Mouse (Mus musculus) kidney, adult 2 months (tissue): ENCODE results near the gene Wfikkn1. TPM values are rescaled to one million over a fixed set of nuclear protein-coding genes. Genes with fewer than 3 reads are reported as not detected.

ENCODE experiments used
- DNase-seq: peaks from one replicate; pipeline ENCODE4 v3.0.0; 2021
- H3K27ac ChIP-seq: fragments of 200-500 bp; 2 replicates; pipeline ENCODE4 v1.5.1; 2012; ENCODE audit warnings: low read depth, low read length, control low read depth, inconsistent platforms; ENCODE audit not compliant: insufficient read depth
- H3K27me3 ChIP-seq: fragments of 200-500 bp; replicated peaks from 2 replicates; pipeline ENCODE4 v1.6.1; 2012; ENCODE audit warnings: mild to moderate bottlenecking, moderate library complexity, low read length, inconsistent platforms; ENCODE audit not compliant: control insufficient read depth, insufficient read depth
- H3K36me3 ChIP-seq: fragments of 200-500 bp; 2 replicates; pipeline ENCODE4 v1.6.1; 2012; ENCODE audit warnings: mild to moderate bottlenecking, moderate library complexity, low read length, inconsistent platforms; ENCODE audit not compliant: control insufficient read depth, insufficient read depth
- H3K4me1 ChIP-seq: fragments of 200-500 bp; 2 replicates; pipeline ENCODE4 v1.6.1; 2011; ENCODE audit warnings: low read length; ENCODE audit not compliant: control insufficient read depth, insufficient read depth
- H3K4me3 ChIP-seq: fragments of 200-500 bp; 2 replicates; pipeline ENCODE4 v1.5.1; 2011; ENCODE audit warnings: mild to moderate bottlenecking, low read depth, low read length, control low read depth; ENCODE audit not compliant: insufficient read depth
- CTCF ChIP-seq: fragments of 200-500 bp; conservative IDR thresholded peaks from 2 replicates; pipeline ENCODE4 v1.5.1; 2011; ENCODE audit warnings: low read depth, mild to moderate bottlenecking, control low read depth, low read length, moderate library complexity, mixed read lengths; ENCODE audit not compliant: insufficient read depth, insufficient read length
- POLR2A ChIP-seq: fragments of 200-500 bp; IDR thresholded peaks from one replicate; pipeline ENCODE4 v1.6.1; 2011; ENCODE audit warnings: low read depth, low read length, control low read depth
- WGBS: fragments of 180-500 bp; shearing (Covaris S2); methylation state at CpG from one replicate; pipeline ENCODE4 v1.1.7; 2018; 5-methylcytosine and 5-hydroxymethylcytosine counted together
- polyA plus RNA-seq: library from polyadenylated mRNA; depleted of rRNA; stranded (reverse); fragments of >200 nt; gene quantifications from 2 replicates; pipeline ENCODE4 v1.2.3, GENCODE M21; 2012

Gene Wfikkn1
- polyA plus RNA-seq, 1 experiment: 0.31 TPM

DNA sequence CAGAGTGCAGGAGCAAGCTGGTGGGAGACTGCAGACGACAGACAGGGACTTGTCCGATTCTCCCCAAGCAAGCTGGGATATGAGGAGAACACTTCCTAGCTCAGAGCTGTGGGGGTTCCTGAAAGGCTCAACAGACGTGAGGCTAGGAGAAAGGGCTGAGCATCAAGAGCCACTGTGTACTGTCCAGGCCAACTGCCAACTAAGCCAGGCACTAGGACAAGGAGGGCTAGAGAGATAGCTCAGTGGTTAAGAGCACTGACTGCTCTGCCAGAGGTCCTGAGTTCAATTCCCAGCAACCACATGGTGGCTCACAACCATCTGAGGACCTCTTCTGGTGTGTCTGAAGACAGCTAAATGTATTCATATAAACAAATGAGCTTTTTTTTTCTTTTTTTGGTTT, 38.1 kb downstream of the Wfikkn1 start:
- no peak for TF ChIP-seq POLR2A
- TF ChIP-seq CTCF: no peak
- Histone ChIP-seq H3K4me3 (no peak overlapping the region), H3K4me1 (peaks cover 20% of the 10 kb centered on the region), H3K27ac (no peak overlapping the region), H3K27me3 (no peaks in the 10 kb centered on the region), H3K36me3 (no peaks in the 10 kb centered on the region; the same call in 1 of the 2 replicates)
- 79% methylated on average over 3 of the region's 3 CpGs for WGBS
- DNase-seq: no peak

DNA sequence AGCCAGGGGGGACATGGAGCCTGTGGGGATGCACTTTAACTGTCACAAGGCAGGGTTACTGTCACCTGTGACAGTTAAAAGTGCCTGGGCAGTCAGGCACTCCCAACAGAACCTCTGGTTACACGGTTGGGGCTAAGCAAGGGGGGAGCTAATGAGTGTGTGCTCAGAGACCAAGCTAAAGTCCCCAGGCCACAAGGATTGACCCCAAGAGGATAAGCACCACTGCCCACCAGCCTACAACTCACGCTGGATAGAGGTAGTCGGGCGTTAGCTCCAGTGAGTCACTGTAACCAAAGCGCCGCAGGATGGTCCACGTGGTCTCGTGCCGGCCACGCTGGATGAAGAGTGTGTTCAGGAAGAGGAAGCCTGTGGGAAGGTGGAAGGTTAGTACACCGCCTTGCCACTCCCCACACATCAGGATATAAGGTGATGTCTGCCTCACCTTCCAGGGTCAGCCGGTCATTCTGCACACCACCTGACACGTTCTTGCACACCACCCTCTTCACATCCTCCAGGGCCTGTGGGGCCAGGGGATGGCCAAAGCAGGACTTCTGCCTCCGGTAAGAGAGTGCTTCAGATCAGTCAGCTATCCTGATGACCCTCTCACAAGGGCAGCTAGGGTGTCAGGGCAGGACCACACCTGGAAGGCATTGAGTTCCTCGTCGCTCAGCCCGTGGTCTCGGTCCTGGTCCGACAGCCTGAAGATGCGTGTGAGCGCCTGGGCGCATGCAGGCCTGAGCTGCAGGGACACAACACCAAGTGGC, 39.4 kb downstream of the Wfikkn1 start, which contains the start of gene Gm20683:
TSS of gene Gm20683 (minus strand) at position 647 of the 764 bp plus-strand sequence.
- H3K27ac ChIP-seq: no peak within 1 kb of the TSS
- WGBS: 88% methylated on average over 22 of the region's 22 CpGs
- H3K36me3 ChIP-seq: no peaks in the 10 kb centered on the region; the same call in 1 of the 2 replicates

DNA sequence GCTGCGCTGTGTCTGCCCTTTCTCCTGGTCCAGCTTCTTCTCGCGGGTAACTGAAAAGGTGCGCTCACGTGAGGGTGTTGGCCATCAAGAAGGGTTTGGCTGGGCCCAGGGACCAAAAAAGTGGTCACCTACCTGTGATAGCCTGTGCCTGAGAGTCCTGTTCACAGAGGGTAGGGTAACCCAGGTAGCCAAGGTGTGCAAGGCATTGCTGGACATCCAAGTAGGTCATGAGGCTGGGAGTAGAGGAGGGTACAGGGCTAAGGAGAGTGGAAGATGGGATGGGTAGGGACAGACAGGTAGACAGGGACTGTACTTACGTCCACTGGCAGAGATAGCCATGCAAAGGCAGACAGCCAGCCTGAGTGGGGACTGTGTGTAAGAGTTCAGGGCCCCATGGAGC, 40.1 kb downstream of the Wfikkn1 start:
- WGBS: 87% methylated on average over 6 of the region's 6 CpGs
- Histone ChIP-seq H3K4me3 (no peak overlapping the region), H3K36me3 (no peaks in the 10 kb centered on the region; the same call in 1 of the 2 replicates), H3K27ac (no peak overlapping the region), H3K4me1 (peaks cover 33% of the 10 kb centered on the region), H3K27me3 (no peaks in the 10 kb centered on the region)
- TF ChIP-seq CTCF (no peak), POLR2A (no peak)
- no peak for DNase-seq

More for the DNA sequence above, 39.4 kb downstream of the Wfikkn1 start, which contains the start of gene Gm20683:
- Histone ChIP-seq H3K4me1 (peaks cover 25% of the 10 kb centered on the region), H3K4me3 (no peak within 1 kb of the TSS), H3K27me3 (no peaks in the 10 kb centered on the region)
- TF ChIP-seq POLR2A: no peak
- TF ChIP-seq CTCF: no peak
- DNase-seq: no peak

DNA sequence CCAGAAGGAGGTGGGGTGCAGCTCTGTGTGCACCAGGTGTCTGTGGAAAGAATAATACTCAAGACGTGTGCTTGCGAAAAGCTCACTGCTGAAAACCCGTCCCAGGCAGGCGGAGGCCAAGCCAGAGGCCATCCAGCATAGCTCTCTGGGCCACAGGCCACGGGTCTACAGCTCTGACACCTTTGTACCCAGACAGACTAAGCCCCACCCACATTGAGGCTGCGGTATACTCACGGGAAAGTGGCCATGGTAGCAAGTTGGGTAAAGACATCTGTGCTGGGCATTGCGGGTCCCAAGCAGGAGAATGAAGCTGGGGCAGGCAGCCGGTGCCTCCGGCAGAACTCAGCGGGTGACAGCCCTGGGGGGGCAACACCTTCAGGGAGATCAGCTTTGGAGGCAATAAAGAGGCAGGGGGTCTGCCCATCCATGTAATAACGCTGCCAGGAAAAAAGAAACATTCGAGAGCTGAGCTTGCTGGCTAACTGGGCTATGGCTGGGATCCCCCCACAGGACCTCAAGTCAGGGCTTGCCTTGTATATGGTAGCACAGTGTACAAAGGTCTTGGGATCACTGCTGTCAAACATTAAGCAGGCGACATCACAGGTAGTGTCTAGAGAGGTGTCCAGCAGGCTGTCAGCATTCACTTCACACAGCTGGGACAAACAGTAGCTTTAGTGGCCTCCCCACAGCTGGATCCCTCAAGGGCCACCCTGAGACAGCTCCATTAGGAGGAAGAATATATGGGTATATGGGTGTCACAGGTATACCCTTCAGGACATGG, 41.0 kb downstream of the Wfikkn1 start:
- TF ChIP-seq POLR2A: no peak
- TF ChIP-seq CTCF: no peak
- Histone ChIP-seq H3K36me3 (no peaks in the 10 kb centered on the region; the same call in 1 of the 2 replicates), H3K27ac (peak overlapping the region; percentile 54; the same call in 1 of the 2 replicates), H3K4me3 (no peak overlapping the region), H3K4me1 (peaks cover 37% of the 10 kb centered on the region), H3K27me3 (no peaks in the 10 kb centered on the region)
- WGBS: 58% methylated on average over 14 of the region's 14 CpGs
- peak; percentile 81 for DNase-seq

GRCm38 (mm10) chr17:25838904-25839303, 41.8 kb downstream of the Wfikkn1 start:
- Histone ChIP-seq H3K36me3 (no peaks in the 10 kb centered on the region; the same call in 1 of the 2 replicates), H3K27ac (peak overlapping the region; percentile 17; the same call in 1 of the 2 replicates), H3K4me3 (no peak overlapping the region), H3K27me3 (no peaks in the 10 kb centered on the region), H3K4me1 (peaks cover 39% of the 10 kb centered on the region)
- WGBS: 64% methylated on average over 4 of the region's 4 CpGs
- TF ChIP-seq POLR2A (no peak), CTCF (no peak)
- DNase-seq: peak; percentile 6

DNA sequence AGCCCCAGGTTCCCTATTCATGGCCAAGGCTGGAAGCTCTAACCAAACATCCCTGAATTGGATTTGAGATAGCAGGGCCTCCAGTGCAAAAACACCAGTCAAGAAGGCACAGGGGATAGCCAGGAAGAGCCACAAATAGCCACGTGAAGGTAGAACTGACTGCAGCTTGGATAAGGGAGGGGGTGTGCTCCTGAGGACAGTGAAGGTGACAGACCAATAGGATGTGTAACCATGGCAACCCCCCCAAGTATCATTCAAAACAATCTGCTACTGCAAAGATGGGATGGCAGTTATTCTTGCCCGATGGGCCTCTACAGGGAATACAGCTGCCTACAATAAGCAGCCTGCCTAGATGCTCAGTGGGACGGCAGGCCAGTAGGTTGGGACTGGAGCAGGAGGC, 43.1 kb downstream of the Wfikkn1 start:
- Histone ChIP-seq H3K4me3 (no peak overlapping the region), H3K4me1 (peaks cover 33% of the 10 kb centered on the region), H3K27me3 (no peaks in the 10 kb centered on the region), H3K27ac (no peak overlapping the region), H3K36me3 (no peaks in the 10 kb centered on the region; the same call in 1 of the 2 replicates)
- no peak for DNase-seq
- TF ChIP-seq CTCF (no peak), POLR2A (no peak)
- 50% methylated on average over 3 of the region's 3 CpGs for WGBS

DNA sequence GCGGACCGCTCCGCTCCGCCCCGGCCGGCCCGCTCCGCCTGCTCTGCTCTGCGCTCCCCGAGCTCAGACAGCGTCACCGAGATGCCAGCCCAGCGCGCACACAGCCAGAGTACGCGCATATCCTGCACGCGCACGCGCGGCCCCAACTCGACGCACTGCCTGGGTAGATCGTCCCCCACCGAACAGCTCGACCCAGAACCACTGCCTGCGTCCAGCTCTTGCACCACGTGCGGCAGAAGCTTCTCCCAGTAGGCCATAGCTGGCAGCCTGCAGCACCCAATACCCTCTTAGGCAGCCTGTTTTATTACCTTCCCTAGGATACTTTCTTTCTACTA, 43.6 kb downstream of the Wfikkn1 start, which contains the start of gene Rhbdl1:
TSS of gene Rhbdl1 (minus strand) at position 220 of the 335 bp plus-strand sequence.
- no peaks in the 10 kb centered on the region for H3K27me3 ChIP-seq
- WGBS: 2% methylated on average over 29 of the region's 29 CpGs
- peak; percentile 79 for DNase-seq
- peak within 1 kb of the TSS; percentile 49 for H3K27ac ChIP-seq
- H3K4me1 ChIP-seq: peaks cover 33% of the 10 kb centered on the region
- no peaks in the 10 kb centered on the region; the same call in 1 of the 2 replicates for H3K36me3 ChIP-seq
- TF ChIP-seq CTCF (no peak), POLR2A (peak; percentile 66)
- peak within 1 kb of the TSS; percentile 26 for H3K4me3 ChIP-seq
